Mouse (Mus musculus): ENCODE measurements around the gene Disp2. TPM values are rescaled to one million over a fixed set of nuclear protein-coding genes. Genes with fewer than 3 reads are reported as not detected.

Disp2 gene
- polyA plus RNA-seq (2014; fragmentation: Illumina TruSeq; extraction: RNeasy Lipid Tissue Mini Kit (QIAGEN cat#74804); ENCODE audit: low read depth, low replicate concordance), result 1.1 TPM

GRCm38 (mm10) chr2:118779504-118780480, at the start of gene Disp2:
Gene Disp2, plus strand, starts transcription at chr2:118779719.

GRCm38 (mm10) chr2:118745232-118745884, 34.2 kb upstream of the Disp2 start, which contains the start of gene Inafm2:
Gene Inafm2, plus strand, starts transcription at chr2:118745758.

GRCm38 (mm10) chr2:118761906-118762783, 17.4 kb upstream of the Disp2 start, which contains the start of gene Ccdc9b:
Gene Ccdc9b, minus strand, starts transcription at chr2:118762661.

GRCm38 (mm10) chr2:118772158-118772874, 7.2 kb upstream of the Disp2 start, which contains the start of gene Phgr1:
Gene Phgr1, plus strand, starts transcription at chr2:118772769.

GRCm38 (mm10) chr2:118813981-118814836, 34.7 kb downstream of the Disp2 start, which contains the start of gene Knstrn:
Gene Knstrn, plus strand, starts transcription at chr2:118814003.

Other genes starting within 250 kb of the Disp2 start
- gene Bmf, start 230.0 kb upstream of the Disp2 start, polyA plus RNA-seq (2014; fragmentation: Illumina TruSeq; extraction: RNeasy Lipid Tissue Mini Kit (QIAGEN cat#74804); ENCODE audit: low read depth, low replicate concordance), result 2.2 TPM
- gene Bub1b, start 181.5 kb upstream of the Disp2 start, polyA plus RNA-seq (2014; fragmentation: Illumina TruSeq; extraction: RNeasy Lipid Tissue Mini Kit (QIAGEN cat#74804); ENCODE audit: low read depth, low replicate concordance), result not detected
- not detected for gene Pak6, start 116.4 kb upstream of the Disp2 start, polyA plus RNA-seq (2014; fragmentation: Illumina TruSeq; extraction: RNeasy Lipid Tissue Mini Kit (QIAGEN cat#74804); ENCODE audit: low read depth, low replicate concordance)
- not detected for gene Ankrd63, start 75.8 kb upstream of the Disp2 start, polyA plus RNA-seq (2014; fragmentation: Illumina TruSeq; extraction: RNeasy Lipid Tissue Mini Kit (QIAGEN cat#74804); ENCODE audit: low read depth, low replicate concordance)
- gene Plcb2, start 51.3 kb upstream of the Disp2 start, polyA plus RNA-seq (2014; fragmentation: Illumina TruSeq; extraction: RNeasy Lipid Tissue Mini Kit (QIAGEN cat#74804); ENCODE audit: low read depth, low replicate concordance), result 0.24 TPM
- 7.7 TPM for gene Inafm2, start 34.0 kb upstream of the Disp2 start, polyA plus RNA-seq (2014; fragmentation: Illumina TruSeq; extraction: RNeasy Lipid Tissue Mini Kit (QIAGEN cat#74804); ENCODE audit: low read depth, low replicate concordance)
- gene Ccdc9b, start 17.1 kb upstream of the Disp2 start, polyA plus RNA-seq (2014; fragmentation: Illumina TruSeq; extraction: RNeasy Lipid Tissue Mini Kit (QIAGEN cat#74804); ENCODE audit: low read depth, low replicate concordance), result 0.50 TPM
- gene Phgr1, start 7.0 kb upstream of the Disp2 start, polyA plus RNA-seq (2014; fragmentation: Illumina TruSeq; extraction: RNeasy Lipid Tissue Mini Kit (QIAGEN cat#74804); ENCODE audit: low read depth, low replicate concordance), result not detected
- 0.50 TPM for gene Knstrn, start 34.3 kb downstream of the Disp2 start, polyA plus RNA-seq (2014; fragmentation: Illumina TruSeq; extraction: RNeasy Lipid Tissue Mini Kit (QIAGEN cat#74804); ENCODE audit: low read depth, low replicate concordance)
- gene Ivd, start 82.2 kb downstream of the Disp2 start, polyA plus RNA-seq (2014; fragmentation: Illumina TruSeq; extraction: RNeasy Lipid Tissue Mini Kit (QIAGEN cat#74804); ENCODE audit: low read depth, low replicate concordance), result 81.8 TPM
- gene Bahd1, start 120.7 kb downstream of the Disp2 start, polyA plus RNA-seq (2014; fragmentation: Illumina TruSeq; extraction: RNeasy Lipid Tissue Mini Kit (QIAGEN cat#74804); ENCODE audit: low read depth, low replicate concordance), result 1.6 TPM
- gene Chst14, start 146.8 kb downstream of the Disp2 start, polyA plus RNA-seq (2014; fragmentation: Illumina TruSeq; extraction: RNeasy Lipid Tissue Mini Kit (QIAGEN cat#74804); ENCODE audit: low read depth, low replicate concordance), result 0.26 TPM
- gene Ccdc32, start 249.7 kb downstream of the Disp2 start, polyA plus RNA-seq (2014; fragmentation: Illumina TruSeq; extraction: RNeasy Lipid Tissue Mini Kit (QIAGEN cat#74804); ENCODE audit: low read depth, low replicate concordance), result 4.5 TPM